Mouse (Mus musculus) thymus, postnatal 0 days (tissue): ENCODE measurements at regions not wholly inside any gene's neighbourhood (a gene's known extent, or its start where the extent isn't known, plus 50 kb on each side); places are given as distances from the start of the nearest gene placed in this dataset.
"Not testable (repeated sequence)": the region's sequence is repeated elsewhere in the genome, so short reads cannot be mapped to it uniquely, and the experiment has no call there.

Source experiments
- DNase-seq: peaks from one replicate; pipeline ENCODE4 v3.0.0-alpha.2; 2015; ENCODE audit warnings: low spot score

DNA sequence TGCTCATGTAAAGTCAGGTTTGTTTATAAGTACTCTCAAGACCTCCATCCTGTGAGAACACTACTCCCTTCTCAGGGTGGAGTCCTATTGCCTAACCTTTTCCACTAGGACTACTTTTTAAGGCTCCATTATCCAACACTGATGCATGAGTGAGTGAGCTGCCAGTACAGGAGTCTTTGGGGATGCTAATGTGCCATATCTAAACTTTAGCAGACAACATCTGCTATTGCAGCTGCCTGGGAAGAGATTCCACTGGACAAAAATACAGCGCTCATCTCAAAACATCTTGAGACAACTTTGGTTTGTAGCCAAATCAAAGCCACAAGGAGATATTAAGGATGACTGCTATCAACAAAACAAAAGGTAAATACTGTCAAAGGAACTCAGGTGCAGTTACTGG is 52.3 kb upstream of the Gm10985 start:
- DNase-seq: no peak

DNA sequence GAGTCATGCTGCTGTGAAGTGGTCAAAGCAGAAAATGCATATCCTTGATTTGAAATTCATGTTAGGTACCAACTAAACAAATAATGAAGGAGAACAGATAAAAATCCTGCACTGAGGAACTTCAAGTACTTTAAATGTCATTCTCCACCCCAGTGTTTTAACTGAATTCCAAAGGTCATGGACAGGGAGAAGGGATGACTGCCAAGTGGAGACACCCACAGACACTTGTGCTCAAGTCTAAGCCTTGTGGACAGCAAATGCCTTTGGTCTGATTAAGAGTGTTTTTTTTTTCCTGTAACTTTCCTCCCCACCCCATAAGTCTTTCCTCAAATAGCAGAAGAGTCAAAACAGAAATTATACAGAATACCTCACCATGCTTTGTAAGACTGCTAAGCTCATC is 55.2 kb upstream of the Gm10985 start:
- DNase-seq: no peak

DNA sequence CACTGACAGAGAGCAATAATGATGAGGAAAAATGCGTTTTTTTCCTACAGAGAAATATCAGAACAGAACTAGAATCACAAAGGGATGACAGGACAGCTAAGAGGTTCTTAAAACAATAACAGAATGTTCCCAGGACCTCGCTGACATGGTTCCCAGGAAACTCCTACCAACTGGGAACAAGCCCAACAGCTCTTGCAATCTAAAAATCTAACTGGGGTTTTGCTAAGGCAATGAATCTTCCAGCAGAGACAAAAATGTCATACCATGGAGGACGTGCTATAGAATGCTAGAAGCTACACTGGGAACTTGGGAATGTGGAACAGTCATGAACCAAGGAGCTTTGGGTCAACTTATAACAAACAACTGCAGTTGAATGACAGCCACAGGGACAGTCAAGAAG is 59.7 kb upstream of the Gm10985 start:
- DNase-seq: no peak

DNA sequence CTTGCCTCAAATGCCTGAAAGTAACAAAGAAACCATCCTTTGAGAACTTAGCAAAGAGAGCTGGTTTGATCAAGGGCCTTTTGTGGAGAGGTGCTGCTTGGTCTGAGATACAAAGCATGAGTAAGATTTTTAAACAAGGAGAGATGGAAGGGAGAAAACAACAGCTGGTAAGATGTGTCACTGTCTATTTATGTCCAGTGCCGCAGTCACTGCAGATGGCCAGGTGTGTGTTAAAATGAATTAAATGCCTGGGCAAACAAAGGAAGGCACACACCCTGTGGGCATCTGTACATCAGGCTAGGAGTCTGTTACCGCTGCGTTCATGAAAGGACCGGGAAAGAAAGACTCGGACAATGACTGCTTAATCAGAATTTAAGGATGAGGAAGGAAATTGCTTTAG is 68.2 kb upstream of the Gm10985 start:
- DNase-seq: no peak

DNA sequence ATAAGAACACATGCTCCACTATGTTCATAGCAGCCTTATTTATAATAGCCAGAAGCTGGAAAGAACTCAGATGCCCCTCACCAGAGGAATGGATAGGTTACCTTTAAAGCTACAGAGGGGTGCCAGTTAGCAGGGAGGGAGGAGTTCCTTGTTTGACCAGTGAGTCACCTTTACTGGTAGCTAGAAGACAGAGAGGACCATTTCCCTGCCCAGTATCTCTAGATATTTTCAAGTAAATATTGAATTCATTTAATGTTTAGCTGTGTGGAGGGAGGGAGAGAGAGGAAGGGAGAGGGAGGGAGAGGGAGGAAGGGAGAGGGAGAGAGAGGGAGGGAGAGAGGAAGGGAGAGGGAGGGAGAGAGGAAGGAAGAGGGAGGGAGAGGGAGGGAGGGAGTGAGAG is 77.3 kb upstream of the Gm10985 start:
- no peak for DNase-seq

DNA sequence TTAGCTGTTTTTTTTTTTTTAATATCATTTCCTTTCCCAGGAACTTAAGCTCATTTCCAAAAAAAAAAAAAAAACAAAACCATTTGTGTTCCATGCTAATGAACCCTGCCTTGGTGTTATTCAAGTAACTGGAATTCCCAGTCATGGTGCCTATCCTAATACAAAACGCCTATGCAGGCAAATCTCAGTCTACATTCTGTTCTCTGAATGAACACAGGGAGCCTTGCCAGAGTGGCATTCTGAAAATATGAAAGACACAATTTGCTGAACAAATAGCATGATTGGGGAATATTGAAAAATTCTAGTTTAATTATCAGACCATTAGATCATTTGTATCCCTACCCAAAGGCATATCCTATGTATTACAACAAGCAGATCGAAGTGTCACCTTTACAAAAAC is 80.9 kb upstream of the Gm10985 start:
- no peak for DNase-seq

DNA sequence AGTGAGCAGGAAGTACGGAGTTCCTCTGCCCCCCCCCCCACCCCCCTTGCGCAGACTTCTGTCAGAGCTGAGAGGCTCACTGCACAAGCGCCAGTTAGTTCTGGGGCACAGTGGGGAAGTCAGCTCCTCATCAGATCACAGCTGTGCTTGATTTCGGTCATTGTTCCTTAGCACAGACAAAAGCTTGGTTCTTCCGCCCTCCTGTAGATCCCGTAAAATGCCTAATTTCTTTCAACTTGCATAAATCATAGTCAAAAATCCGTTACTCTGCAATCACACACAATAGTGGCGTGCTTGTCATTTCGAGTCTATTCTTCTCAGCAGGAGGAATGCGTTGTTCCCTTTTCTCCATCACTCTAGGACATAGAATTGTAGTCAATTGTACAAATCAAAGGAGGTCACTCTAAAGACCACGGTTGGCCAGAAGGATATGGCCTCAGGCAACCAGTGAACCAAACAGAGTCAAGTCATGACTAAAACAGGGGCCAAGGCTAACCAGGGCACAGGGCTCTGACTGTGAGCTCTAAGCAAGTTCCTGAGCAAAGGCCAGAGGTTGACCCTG is 83.3 kb upstream of the Gm10985 start:
- DNase-seq: no peak

DNA sequence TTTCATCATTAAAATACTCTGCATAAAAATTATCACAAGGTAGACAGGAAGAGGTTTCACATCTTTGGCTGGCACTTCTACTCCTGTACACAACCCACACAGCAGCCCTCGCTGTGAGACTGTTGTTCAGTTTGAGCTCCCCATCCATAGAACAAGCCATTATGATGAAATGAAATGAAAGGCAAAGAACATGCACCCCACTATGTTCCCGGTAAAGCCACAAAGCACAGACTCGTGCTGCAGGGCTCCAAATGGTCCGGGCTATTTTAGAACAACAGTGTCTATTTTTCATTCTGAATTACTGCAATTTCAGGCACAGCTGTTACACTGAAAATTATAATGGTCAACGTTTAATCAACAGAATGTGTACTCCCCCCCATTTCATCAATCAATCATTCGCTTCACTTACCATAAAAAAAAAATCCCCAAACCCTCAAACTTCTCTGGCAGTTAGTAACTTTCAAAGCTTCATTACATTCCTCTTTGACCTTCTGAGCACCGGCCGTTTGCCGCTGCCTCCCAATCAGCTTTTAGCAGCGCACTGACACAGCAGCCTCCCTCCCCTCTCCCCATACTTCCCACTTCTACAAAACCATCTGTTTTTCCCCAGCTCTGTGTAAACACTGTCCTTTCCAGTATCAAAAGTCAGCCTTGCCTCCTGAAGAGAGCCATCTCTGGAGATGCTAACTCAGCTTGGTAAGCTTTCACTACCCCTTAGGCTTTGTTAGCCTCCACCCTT is 88.6 kb upstream of the Gm10985 start:
- DNase-seq: no peak

DNA sequence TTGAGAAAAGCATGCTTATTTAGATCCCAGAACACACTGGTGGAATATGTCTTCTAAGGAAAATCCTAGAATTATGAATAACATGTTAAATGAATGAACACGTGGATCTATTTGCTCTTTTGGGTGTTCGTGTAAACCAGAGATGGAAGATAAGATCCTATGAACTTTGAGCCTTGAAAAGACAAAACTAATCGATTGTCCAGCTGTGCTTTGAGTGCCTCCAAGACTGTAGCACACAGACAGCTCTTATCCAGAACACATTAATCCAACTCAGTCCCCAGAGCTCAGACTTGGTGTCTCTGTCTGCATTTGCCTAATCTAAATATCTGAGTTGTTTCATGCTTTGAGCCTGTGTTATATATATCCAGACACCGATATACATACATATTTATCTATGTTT is 80.0 kb upstream of the Frem2 start:
- DNase-seq: no peak

DNA sequence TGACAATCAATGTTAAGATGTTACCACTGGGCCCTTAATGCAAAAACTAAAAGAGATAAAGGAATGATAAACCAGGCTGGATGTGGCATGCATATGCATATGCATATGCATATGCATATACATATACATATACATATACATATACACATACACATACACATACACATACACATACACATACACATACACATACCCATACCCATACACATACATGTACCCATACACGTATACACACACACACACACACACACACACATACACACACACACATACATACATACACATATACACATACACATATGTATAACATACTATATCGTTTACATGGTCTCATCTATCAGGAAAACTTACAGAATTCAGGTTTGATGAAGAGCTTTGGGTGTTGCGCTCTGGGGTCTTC is 78.5 kb upstream of the Frem2 start:
- not testable (repeated sequence) for DNase-seq

DNA sequence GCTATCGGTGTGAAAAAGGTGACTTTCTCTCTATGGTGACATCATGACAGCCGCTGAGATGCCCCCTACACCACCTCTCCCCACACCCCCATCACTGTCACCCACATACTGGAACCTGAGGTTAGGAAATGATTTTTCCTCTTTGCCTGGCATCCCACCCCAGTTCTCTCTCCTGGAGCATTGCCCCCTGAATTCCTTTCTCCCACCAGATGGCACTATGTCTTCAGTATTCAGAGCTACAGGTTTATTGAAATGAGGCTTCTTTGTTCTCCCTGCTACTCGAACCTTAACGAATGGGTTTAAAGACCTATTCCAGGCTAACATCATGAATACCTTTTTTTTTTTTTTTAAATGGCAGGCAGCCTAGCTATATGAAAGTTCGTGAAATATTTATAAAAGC is 78.0 kb upstream of the Frem2 start:
- peak; percentile 15 for DNase-seq

DNA sequence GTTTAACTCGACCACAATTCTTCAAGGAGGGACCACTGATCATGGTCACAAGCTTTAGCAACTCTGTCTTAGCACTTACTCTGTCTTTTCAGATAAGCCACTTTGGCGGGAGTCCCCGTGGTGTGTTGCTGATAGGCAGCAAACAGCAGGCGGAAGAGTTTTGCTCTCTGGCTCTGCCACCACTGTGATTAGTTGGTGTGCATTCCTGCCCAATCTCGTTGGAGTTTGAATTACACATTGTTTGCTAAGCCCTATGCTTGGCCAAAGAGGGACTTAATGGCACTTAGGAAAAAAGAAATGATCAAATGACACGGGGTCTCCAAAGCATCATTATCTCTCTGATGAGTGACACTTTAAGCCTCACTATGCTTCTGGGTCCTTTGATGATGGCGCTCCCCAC is 73.3 kb upstream of the Frem2 start:
- no peak for DNase-seq

DNA sequence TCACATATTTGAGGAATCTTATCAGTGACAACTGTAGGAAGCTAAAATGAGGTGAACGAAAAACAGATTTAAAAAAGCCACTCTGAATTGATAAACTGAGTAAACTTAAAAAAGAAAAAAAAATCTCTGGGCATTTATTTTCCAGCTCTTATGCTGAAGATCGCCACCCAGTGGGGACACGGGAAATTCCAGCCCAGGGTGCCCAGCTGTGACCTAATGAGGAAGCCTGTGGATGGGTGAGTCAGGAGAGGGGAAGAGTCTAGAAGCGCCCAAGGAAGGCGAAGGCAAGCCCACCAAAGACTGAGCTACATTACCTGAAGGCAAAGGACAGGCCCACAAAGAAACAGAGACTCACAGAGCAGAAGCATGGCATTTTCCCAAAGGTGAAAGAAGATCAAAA is 72.7 kb upstream of the Frem2 start:
- DNase-seq: no peak

DNA sequence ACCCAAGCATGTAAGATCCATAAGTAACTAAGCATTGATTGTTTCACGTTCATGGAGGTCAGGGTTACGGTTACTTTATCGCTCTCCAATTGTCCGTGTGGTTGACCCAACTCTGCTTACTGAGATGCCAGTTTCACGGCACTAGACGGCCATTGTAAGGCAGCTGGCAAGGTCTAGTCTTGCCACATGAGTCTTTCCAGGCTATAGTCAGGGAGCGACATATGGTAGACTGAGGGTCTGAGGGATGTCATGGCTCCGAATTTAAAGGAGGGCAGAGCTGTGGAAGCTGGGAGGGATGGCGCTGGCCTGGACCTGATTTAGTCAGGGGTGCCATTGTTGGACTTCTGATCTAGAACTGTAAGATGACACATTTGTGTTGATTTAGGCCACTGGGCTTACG is 72.0 kb upstream of the Frem2 start:
- DNase-seq: no peak

DNA sequence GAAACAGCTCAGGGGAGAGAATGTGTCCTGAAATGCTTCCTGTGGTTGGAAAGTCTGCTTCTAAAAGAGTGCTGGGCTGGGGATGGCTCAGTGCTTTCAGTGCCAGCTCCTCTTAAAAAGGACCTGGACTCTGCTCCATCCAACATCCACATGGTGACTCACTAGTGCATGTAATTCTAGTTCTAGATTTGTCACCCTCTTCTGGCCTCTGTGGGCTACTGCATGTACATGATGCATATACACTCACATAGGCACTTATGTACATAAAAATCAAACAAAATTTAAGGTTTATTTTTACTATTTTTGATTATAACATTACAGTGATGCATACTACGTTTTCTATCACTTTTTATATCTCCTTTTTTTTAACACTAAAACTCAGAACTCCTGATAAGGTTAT is 70.6 kb upstream of the Frem2 start:
- DNase-seq: no peak

DNA sequence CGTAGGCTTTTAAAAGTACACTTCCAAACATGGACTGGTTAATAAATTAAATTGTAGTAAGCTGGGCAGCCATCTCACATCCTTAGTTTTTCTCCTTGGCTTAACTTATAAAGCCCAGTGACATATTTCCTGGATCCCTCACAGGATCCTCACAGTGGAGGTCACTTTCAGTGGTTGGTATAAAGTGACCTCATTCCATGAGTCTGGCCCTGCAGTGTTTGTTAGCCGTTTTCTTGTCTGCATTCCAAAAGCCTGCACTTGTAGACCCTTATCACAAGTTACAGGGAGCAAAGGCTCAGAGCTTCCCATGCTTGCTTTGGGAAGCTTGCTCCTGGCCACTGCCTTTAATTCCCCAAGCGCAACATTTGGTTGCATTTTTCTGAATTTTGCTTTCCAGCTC is 49.9 kb upstream of the Frem2 start:
- no peak for DNase-seq
